Mouse (Mus musculus) C2C12 (cell line): ENCODE data around the gene Slc31a1.

Source experiments
- CEBPB ChIP-seq: IDR thresholded peaks from one replicate; pipeline ENCODE4 v1.6.1; 2011; ENCODE audit warnings: low read depth, mild to moderate bottlenecking, control low read depth, moderate library complexity
- CTCF ChIP-seq: IDR thresholded peaks from one replicate; pipeline ENCODE4 v1.5.1; 2011; ENCODE audit not compliant: control insufficient read depth, insufficient read depth, insufficient read length

- no peak for TF ChIP-seq CTCF
- no peak for TF ChIP-seq CEBPB
Observed at GRCm38 (mm10) chr4:62427978-62428758, 67.6 kb downstream of the Slc31a1 start.
